Mouse (Mus musculus) neural tube, embryonic 13.5 days (tissue): ENCODE measurements around the gene Amn. TPM values are rescaled to one million over a fixed set of nuclear protein-coding genes. Genes with fewer than 3 reads are reported as not detected.

ENCODE experiments used
- ATAC-seq: fragments of 200-750 bp; cut with Nextera tagmentation; 2 replicates; pipeline ENCODE4 v1.8.0; 2017; ENCODE audit warnings: low read depth, mild to moderate bottlenecking, moderate TSS enrichment, moderate library complexity
- H3K27ac ChIP-seq: fragments of 300-500 bp; sonication (generic); replicated peaks from 2 replicates; pipeline ENCODE4 v1.5.1; 2015; ENCODE audit warnings: moderate library complexity, mild to moderate bottlenecking, inconsistent platforms
- H3K27me3 ChIP-seq: fragments of 300-500 bp; sonication (generic); 2 replicates; pipeline ENCODE4 v1.6.1; 2015; ENCODE audit warnings: mild to moderate bottlenecking, inconsistent platforms
- H3K36me3 ChIP-seq: fragments of 300-500 bp; sonication (generic); 2 replicates; pipeline ENCODE4 v1.6.1; 2015; ENCODE audit warnings: mild to moderate bottlenecking, inconsistent platforms
- H3K4me1 ChIP-seq: fragments of 300-500 bp; sonication (generic); replicated peaks from 2 replicates; pipeline ENCODE4 v1.6.1; 2015; ENCODE audit warnings: inconsistent platforms
- H3K4me2 ChIP-seq: fragments of 300-500 bp; sonication (generic); 2 replicates; pipeline ENCODE4 v1.6.1; 2015; ENCODE audit warnings: inconsistent platforms, mild to moderate bottlenecking, moderate library complexity
- H3K4me3 ChIP-seq: fragments of 300-500 bp; sonication (generic); 2 replicates; pipeline ENCODE4 v1.5.1; 2015; ENCODE audit warnings: mild to moderate bottlenecking, inconsistent platforms
- H3K9ac ChIP-seq: fragments of 300-500 bp; sonication (generic); 2 replicates; pipeline ENCODE4 v1.6.1; 2015; ENCODE audit warnings: moderate library complexity, mild to moderate bottlenecking, inconsistent platforms
- H3K9me3 ChIP-seq: fragments of 300-500 bp; sonication (generic); 2 replicates; pipeline ENCODE4 v1.6.1; 2016; ENCODE audit warnings: inconsistent platforms
- whole genome bisulfite sequencing: fragments of 180-500 bp; shearing (Covaris S2); methylation state at CpG from one replicate; pipeline ENCODE4 v1.1.7; 2015; 5-methylcytosine and 5-hydroxymethylcytosine counted together
- polyA plus RNA-seq: library from polyadenylated mRNA; unstranded; fragments of >200 nt; fragmentation: Nextera tagmentation; extraction: Ambion mirVana; gene quantifications from 2 replicates; pipeline ENCODE4 v1.2.1, GENCODE M21; 2015

Gene Amn
- polyA plus RNA-seq, 1 experiment from 2014 or later: 5.1 TPM

DNA sequence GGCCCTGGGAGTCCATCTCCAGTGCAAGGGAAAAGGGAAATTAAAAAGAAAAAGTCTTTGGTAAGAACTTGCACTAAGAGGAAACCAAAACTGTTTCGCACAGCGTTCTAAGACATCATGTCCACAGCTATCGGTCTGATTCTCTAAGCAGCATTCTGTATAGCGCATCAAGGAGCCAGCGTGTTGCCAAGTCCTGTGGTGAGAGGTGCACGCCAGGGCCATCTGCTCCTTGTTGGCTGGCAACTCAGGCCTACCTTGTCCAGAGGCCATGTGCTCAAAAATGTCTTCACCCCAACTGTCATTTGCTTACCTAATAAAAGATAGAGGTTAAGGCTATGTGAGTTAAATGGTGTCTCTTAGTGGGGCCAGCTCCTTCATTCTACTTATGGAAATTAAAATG is 29.0 kb upstream of the Amn start:
- 89% methylated on average over 6 of the region's 6 CpGs for WGBS
- peaks cover 70% of the 10 kb centered on the region for H3K36me3 ChIP-seq
- no peak overlapping the region for H3K4me2 ChIP-seq
- no peak overlapping the region for H3K4me3 ChIP-seq
- no peak overlapping the region for H3K9ac ChIP-seq
- no peak overlapping the region for H3K27ac ChIP-seq
- no peaks in the 10 kb centered on the region for H3K27me3 ChIP-seq
- no peak for ATAC-seq
- H3K4me1 ChIP-seq: 0 out of 2 replicates have a peak, but pooled peaks cover 9% of the 10 kb centered on the region
- no peaks in the 10 kb centered on the region for H3K9me3 ChIP-seq

DNA sequence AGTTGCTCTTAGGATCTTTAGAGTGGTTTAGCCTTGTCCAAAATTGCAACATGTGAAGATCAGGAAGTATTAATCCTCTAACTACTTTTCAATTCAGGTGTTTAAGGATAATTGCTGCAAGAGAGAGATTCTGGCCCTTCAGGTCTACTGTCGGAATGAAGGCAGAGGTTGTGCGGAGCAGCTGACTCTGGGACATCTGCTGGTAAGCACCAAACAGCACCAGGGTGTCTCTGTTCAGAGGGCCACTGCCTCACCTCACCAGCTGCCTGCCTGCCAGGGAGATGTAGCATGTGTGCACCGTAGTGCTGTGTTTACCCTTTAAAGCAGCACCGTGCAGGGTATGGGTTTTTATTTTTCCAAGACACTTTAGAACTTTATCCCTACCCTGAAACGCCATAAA is 28.5 kb upstream of the Amn start:
- H3K9me3 ChIP-seq: no peaks in the 10 kb centered on the region
- peaks cover 74% of the 10 kb centered on the region for H3K36me3 ChIP-seq
- 0 out of 2 replicates have a peak, but pooled peaks cover 9% of the 10 kb centered on the region for H3K4me1 ChIP-seq
- H3K4me3 ChIP-seq: no peak overlapping the region
- no peak for ATAC-seq
- H3K27ac ChIP-seq: no peak overlapping the region
- no peak overlapping the region for H3K4me2 ChIP-seq
- no peak overlapping the region for H3K9ac ChIP-seq
- no peaks in the 10 kb centered on the region for H3K27me3 ChIP-seq
- WGBS: 94% methylated on average over 5 of the region's 5 CpGs

DNA sequence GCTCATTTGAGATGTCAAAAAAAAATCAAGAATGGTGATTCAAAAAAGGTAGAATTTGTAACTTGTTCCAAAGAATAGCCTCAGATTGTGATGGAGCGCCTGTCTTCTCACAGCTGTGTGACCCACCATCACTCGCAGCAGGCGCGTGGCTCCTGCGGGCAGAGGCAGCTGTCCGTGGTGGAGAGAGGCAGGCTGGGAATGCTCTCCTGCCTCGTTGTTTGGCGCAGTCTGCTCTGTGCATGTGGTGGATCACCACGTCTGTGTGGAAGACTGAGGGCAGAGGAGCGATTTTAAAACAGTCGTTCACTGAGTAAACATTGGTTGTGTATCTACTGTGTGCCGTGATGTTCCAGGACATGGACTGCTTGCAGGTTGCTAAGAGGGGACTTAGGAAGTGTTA is 27.2 kb upstream of the Amn start:
- no peak overlapping the region for H3K27ac ChIP-seq
- no peak overlapping the region for H3K4me2 ChIP-seq
- peaks cover 74% of the 10 kb centered on the region for H3K36me3 ChIP-seq
- no peaks in the 10 kb centered on the region for H3K27me3 ChIP-seq
- no peak overlapping the region for H3K4me3 ChIP-seq
- no peak overlapping the region for H3K9ac ChIP-seq
- WGBS: 91% methylated on average over 12 of the region's 12 CpGs
- H3K9me3 ChIP-seq: no peaks in the 10 kb centered on the region
- 0 out of 2 replicates have a peak, but pooled peaks cover under 1% of the 10 kb centered on the region for H3K4me1 ChIP-seq
- ATAC-seq: no peak

DNA sequence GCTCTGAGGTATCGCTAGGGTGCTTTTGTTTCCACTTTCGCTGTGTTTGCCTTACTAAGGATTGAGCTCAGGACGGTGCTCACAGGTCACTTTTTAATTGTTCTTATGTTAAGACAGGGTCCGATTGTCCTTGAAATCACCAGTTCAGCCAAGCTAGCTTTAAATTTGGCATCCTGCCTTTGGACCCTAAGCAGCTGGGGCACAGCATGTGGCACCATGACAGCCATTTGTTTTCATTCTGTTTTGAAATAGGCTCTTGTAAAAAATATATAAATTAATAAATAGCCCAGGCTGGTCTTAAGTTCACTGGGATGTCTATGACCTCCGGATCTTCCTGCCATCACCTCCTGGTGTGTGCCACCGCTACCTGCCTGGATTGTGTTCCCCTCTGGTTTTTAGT is 25.8 kb upstream of the Amn start:
- Histone ChIP-seq H3K27ac (no peak overlapping the region), H3K4me3 (no peak overlapping the region), H3K4me1 (no peaks in the 10 kb centered on the region), H3K4me2 (no peak overlapping the region), H3K9me3 (no peaks in the 10 kb centered on the region), H3K36me3 (peaks cover 66% of the 10 kb centered on the region), H3K9ac (no peak overlapping the region), H3K27me3 (no peaks in the 10 kb centered on the region)
- 80% methylated on average over 6 of the region's 6 CpGs for whole genome bisulfite sequencing
- ATAC-seq: no peak

DNA sequence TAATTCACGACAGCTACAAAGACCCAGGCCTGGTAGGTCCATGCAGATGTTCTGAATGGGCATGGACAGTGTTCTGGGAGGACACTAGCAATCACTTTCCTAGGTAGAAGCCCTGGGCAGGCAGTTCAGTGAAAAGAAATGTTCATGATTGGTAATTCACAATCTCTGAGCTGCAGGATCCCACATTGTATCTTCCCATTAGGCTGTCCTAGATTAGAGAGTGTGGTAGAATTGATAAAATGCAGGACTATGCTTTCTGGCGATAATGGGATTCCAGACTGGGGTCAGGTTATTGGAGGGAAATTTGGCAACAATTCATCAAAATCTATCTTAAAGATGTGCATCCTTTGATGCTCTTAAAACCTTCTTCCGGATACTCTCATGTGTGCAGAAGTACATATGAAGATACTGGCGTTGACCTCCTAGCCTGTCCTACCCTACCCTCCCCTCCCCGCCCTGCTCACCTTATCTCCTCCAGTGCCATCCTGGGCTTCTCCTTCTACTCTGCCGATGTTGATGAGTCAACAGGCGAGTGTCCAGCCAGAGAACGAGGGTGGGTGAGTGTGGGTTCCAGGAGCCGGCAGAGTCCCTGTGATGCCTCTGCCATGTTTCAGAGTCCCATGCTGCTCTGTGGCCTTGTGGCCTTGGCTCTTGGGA is 24.0 kb upstream of the Amn start:
- no peaks in the 10 kb centered on the region for H3K27me3 ChIP-seq
- no peaks in the 10 kb centered on the region for H3K4me1 ChIP-seq
- no peak for ATAC-seq
- H3K9ac ChIP-seq: no peak overlapping the region
- 97% methylated on average over 9 of the region's 9 CpGs for WGBS
- H3K36me3 ChIP-seq: peaks cover 71% of the 10 kb centered on the region
- no peak overlapping the region for H3K4me2 ChIP-seq
- no peaks in the 10 kb centered on the region for H3K9me3 ChIP-seq
- H3K27ac ChIP-seq: no peak overlapping the region
- no peak overlapping the region for H3K4me3 ChIP-seq

DNA sequence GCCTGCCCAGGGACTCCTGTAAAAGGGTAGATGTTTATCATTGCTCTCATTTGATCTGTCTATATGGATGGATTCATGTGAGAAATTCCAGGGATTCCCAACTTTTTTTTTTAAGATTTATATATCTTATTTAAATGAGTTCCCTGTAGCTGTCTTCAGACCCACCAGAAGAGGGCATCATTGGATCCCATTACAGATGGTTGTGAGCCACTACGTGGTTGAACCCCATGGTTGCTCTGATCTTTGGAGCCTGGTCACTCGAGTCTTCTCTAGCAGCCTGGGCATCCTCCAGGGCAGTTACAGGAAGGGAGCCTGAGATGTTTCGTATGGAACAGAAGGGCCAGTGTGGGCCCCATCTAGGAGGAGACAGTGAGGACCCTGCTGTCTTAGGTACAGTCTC is 21.8 kb upstream of the Amn start:
- peaks cover 63% of the 10 kb centered on the region for H3K36me3 ChIP-seq
- H3K27me3 ChIP-seq: no peaks in the 10 kb centered on the region
- no peak overlapping the region for H3K27ac ChIP-seq
- no peak overlapping the region for H3K4me2 ChIP-seq
- 67% methylated on average over 3 of the region's 3 CpGs for WGBS
- no peak for ATAC-seq
- no peaks in the 10 kb centered on the region for H3K9me3 ChIP-seq
- H3K9ac ChIP-seq: no peak overlapping the region
- no peaks in the 10 kb centered on the region for H3K4me1 ChIP-seq
- no peak overlapping the region for H3K4me3 ChIP-seq

DNA sequence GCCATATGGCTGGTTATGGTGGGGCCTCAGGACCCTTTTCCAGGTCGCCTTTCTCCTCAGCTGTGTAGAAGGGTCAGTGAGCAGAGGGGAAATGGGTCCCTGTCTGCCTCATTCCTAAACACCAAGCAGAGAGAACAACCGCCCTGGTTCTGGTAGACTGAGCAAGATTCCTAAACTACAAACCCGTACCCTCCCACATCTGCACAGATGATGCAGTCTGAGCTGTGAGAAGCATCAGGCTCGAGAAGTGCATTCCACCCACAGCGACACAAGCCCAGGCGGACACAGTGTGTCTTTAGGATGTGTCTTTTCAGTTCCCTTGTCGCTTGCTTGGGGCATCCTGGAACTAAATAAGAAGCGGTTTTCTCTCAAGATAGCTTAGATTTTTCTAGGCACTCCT is 20.8 kb upstream of the Amn start:
- Histone ChIP-seq H3K4me2 (no peak overlapping the region), H3K27ac (no peak overlapping the region), H3K27me3 (no peaks in the 10 kb centered on the region), H3K36me3 (peaks cover 55% of the 10 kb centered on the region), H3K9me3 (no peaks in the 10 kb centered on the region), H3K4me3 (no peak overlapping the region), H3K9ac (no peak overlapping the region), H3K4me1 (no peaks in the 10 kb centered on the region)
- 84% methylated on average over 8 of the region's 8 CpGs for WGBS
- ATAC-seq: no peak

DNA sequence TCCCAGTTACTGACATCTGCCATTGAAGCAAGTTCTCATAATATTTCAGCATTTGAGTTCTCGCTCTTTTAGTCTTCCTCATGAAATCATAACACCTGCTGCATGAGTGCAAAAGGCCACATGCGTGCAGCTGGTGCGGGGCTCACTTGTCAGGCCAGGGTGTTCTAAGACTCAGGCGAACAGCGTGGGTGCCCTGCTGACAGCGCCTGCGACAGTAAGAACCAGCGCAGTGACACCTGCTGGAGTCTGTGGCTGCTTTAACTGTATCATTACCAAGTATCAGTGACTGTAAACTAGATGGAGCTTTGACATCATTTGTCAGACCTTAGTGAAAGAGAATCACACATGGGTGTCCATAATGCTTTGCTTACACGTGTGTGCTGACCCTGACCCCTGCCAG is 19.7 kb upstream of the Amn start:
- Histone ChIP-seq H3K4me2 (no peak overlapping the region), H3K27ac (no peak overlapping the region), H3K4me3 (no peak overlapping the region), H3K36me3 (peaks cover 56% of the 10 kb centered on the region), H3K9me3 (no peaks in the 10 kb centered on the region), H3K9ac (no peak overlapping the region), H3K27me3 (no peaks in the 10 kb centered on the region), H3K4me1 (no peaks in the 10 kb centered on the region)
- no peak for ATAC-seq
- 78% methylated on average over 9 of the region's 9 CpGs for WGBS

DNA sequence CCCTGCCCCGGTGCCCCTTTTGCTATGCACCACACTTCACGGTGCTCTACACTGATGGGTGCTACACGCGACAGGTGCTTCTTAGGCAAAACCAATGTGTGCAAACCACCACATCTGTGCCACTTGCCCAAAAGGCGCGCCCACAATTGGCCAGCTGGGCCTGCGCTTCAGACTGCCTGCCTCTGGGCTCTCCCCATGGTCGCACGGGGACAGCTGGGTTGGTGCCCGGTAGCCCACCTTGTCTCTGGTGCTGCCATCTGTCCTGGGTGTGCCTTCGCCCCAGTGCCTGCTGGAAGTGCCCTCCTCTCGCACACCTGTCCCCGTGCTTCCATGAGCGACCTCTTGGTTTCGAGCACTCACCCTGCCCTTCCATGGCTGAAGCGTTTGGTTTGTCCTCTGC is 7.2 kb upstream of the Amn start:
- WGBS: 92% methylated on average over 16 of the region's 16 CpGs
- Histone ChIP-seq H3K27ac (no peak overlapping the region), H3K4me2 (no peak overlapping the region), H3K4me1 (no peaks in the 10 kb centered on the region), H3K36me3 (peaks cover 48% of the 10 kb centered on the region), H3K27me3 (peaks cover 6% of the 10 kb centered on the region; the same call in 1 of the 2 replicates), H3K9me3 (no peaks in the 10 kb centered on the region), H3K4me3 (no peak overlapping the region), H3K9ac (no peak overlapping the region)
- no peak for ATAC-seq

DNA sequence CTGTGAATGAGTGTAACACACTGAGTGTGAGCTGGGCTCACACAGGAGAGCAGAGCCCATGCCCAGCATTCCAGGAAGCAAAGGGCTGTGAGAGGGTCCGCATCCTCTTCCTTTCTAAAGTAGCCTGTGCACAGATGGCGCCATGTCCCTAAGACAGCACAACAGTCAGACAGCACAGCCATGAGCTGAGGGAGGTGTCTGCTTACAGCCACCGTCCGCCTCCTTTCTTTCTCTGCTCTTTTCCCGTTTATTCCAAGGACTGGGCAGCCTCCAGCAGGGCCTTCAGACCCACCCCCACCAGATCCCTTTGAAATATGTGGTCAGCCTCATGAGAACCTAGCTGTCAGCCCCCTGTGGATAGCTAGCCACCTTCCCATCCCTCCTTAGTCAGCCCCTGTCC is 5.7 kb upstream of the Amn start:
- peaks cover 39% of the 10 kb centered on the region for H3K36me3 ChIP-seq
- H3K4me1 ChIP-seq: no peaks in the 10 kb centered on the region
- H3K9me3 ChIP-seq: no peaks in the 10 kb centered on the region
- no peak for ATAC-seq
- peaks cover 21% of the 10 kb centered on the region for H3K27me3 ChIP-seq
- 84% methylated on average over 5 of the region's 5 CpGs for WGBS
- H3K27ac ChIP-seq: no peak overlapping the region
- H3K4me2 ChIP-seq: no peak overlapping the region
- H3K4me3 ChIP-seq: no peak overlapping the region
- no peak overlapping the region for H3K9ac ChIP-seq

DNA sequence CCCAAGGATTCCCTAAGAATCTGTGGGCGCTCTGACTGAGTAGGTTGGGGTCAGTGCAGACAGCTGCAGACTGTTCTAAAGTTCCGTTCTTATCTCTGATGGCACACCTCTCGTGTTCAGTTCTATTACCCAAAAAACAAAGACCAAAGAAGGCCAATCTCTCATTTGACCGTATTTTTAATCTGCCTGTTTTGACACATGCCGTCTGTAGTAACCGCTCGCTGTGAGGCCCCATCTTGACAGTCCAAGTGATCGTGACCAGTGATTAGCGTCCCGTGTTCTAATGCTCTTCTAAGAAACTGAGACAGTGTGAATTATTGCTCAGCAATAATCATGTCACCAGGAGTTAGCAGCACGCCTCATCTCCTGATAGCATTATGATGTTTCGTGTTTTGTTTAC is 4.3 kb upstream of the Amn start:
- H3K27me3 ChIP-seq: peaks cover 35% of the 10 kb centered on the region
- no peaks in the 10 kb centered on the region for H3K4me1 ChIP-seq
- H3K4me2 ChIP-seq: no peak overlapping the region
- H3K36me3 ChIP-seq: peaks cover 25% of the 10 kb centered on the region
- no peak overlapping the region for H3K4me3 ChIP-seq
- no peaks in the 10 kb centered on the region for H3K9me3 ChIP-seq
- H3K27ac ChIP-seq: no peak overlapping the region
- 82% methylated on average over 12 of the region's 12 CpGs for WGBS
- ATAC-seq: no peak
- no peak overlapping the region for H3K9ac ChIP-seq

DNA sequence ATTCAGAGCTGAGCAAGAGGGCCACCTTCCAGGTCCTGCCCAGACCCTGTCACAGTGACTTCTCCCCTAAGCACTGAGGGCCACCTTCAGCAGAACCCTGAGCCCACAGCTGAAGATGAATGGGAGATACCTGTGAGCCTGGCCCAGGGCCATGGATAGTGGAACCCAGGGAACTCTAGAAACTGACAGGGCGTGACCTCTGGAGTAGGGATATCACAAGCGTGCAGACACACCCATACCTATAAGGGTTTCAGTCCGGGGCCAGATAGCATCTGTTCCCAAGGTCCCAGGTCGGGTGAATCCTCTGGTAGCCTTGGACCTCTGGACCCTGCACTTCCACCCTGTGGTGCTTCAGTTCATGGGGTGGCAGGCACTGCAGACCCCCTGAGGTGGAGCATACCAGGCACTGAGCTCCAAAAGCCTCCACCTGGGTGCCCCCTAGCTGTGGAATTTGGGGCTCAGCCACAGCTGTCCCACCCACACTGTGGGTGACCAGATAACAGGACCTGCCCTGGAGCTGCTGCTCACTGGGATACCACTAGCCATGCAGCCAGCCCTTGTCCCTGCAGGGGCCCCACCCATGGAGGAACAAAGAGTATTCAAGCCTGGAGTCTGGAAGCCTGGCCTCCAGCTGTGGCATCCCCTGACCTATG is 3.1 kb upstream of the Amn start:
- peaks cover 17% of the 10 kb centered on the region; the same call in 1 of the 2 replicates for H3K36me3 ChIP-seq
- no peak overlapping the region for H3K9ac ChIP-seq
- no peak for ATAC-seq
- H3K9me3 ChIP-seq: no peaks in the 10 kb centered on the region
- H3K4me3 ChIP-seq: no peak overlapping the region
- H3K27ac ChIP-seq: no peak overlapping the region
- H3K4me1 ChIP-seq: no peaks in the 10 kb centered on the region
- WGBS: 82% methylated on average over 4 of the region's 4 CpGs
- peaks cover 47% of the 10 kb centered on the region for H3K27me3 ChIP-seq
- H3K4me2 ChIP-seq: no peak overlapping the region

DNA sequence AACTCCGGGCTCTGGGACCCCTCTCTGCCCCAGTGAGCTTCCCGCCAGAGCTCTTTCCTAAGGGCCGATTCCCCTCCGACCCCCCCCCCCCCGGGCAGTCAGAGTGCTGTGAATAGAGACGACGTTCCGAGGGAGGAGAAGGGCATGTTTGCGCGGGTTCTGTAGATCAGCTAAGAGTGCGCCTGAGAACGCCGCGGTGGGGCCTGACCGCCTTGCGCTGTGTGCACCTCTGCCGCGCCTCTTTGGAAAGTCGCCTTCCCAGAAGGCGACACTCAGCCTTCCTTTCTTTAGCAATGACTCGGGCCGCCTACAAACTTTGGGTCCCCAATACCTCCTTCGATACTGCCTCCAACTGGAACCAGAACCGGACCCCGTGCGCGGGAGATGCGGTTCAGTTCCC is 511 bp downstream of the Amn start:
- Histone ChIP-seq H3K27ac (no peak overlapping the region), H3K36me3 (no peaks in the 10 kb centered on the region), H3K9ac (no peak overlapping the region), H3K9me3 (no peaks in the 10 kb centered on the region), H3K4me1 (peaks cover 21% of the 10 kb centered on the region), H3K4me2 (no peak overlapping the region), H3K4me3 (no peak overlapping the region), H3K27me3 (peaks cover 83% of the 10 kb centered on the region)
- ATAC-seq: no peak
- WGBS: 6% methylated on average over 26 of the region's 28 CpGs
